In the genomic region with DNA sequence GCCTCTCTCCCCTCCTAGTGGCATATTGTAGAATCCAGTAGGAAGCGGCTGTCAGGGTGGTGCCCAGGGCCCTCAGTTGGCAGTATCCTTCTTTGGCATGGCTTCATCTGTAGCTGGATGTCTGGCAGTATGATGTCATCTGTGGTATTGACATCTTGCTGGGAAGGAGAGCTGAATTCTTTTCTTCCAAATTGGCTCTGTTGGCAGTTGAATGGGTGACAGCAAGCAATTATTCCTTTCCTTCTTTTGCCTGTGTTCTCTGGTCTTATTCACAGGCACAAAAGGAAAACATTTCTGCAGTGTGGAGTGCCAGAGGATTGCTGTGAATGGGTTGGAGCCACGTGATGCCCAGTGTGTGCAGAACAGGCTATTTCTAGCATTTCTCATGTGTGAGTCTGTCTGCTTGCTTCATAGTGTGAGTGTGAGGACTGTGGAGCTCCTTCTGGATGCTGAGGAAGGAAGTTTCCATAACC, we compare ENCODE assay signal across 7 mouse cellular contexts.
A peak's percentile ranks its signal among the peaks of the same experiment; 100 is the strongest.
DNase-seq lines count a peak whose midpoint lies in the region; ATAC-seq lines count a peak whose summit lies in the region.

No protein-coding gene starts in this region.

- H3K36me3 ChIP-seq in forebrain, embryonic 10.5 days (replicated peaks): no peaks in the 10 kb centered on the region
- H3K36me3 ChIP-seq in hindbrain, embryonic 12.5 days: no peaks in the 10 kb centered on the region
- H3K36me3 ChIP-seq in limb, embryonic 11.5 days (ENCODE audit: control insufficient read depth, insufficient read depth, low read length): no peaks in the 10 kb centered on the region

- no peaks in the 10 kb centered on the region for H3K27me3 ChIP-seq in forebrain, embryonic 10.5 days (ENCODE audit: poor library complexity, severe bottlenecking)
- H3K27me3 ChIP-seq in hindbrain, embryonic 12.5 days: no peaks in the 10 kb centered on the region
- H3K27me3 ChIP-seq in limb, embryonic 11.5 days (ENCODE audit: control insufficient read depth, insufficient read depth, low read length): no peaks in the 10 kb centered on the region

- 68% methylated on average over 2 of the region's 2 CpGs for WGBS in forebrain, embryonic 10.5 days
- 57% methylated on average over 2 of the region's 2 CpGs for WGBS in hindbrain, embryonic 12.5 days
- 59% methylated on average over 2 of the region's 2 CpGs for WGBS in limb, embryonic 11.5 days

- no peak overlapping the region for H3K9ac ChIP-seq in hindbrain, embryonic 12.5 days
- H3K9ac ChIP-seq in limb, embryonic 11.5 days (ENCODE audit: low read length): no peak overlapping the region

- peak overlapping the region; percentile 77 for H3K27ac ChIP-seq in forebrain, embryonic 10.5 days
- H3K27ac ChIP-seq in hindbrain, embryonic 12.5 days: no peak overlapping the region
- H3K27ac ChIP-seq in limb, embryonic 11.5 days (replicated peaks; ENCODE audit: low read depth, low read length): no peak overlapping the region

- peak; percentile 46 for DNase-seq in cerebellum, adult 11 months
- peak; percentile 24 for DNase-seq in forebrain, embryonic 10.5 days (ENCODE audit: extremely low spot score, low spot score)
- peak; percentile 24 for DNase-seq in limb, embryonic 11.5 days (ENCODE audit: low spot score)
- peak; percentile 80 to 90 for DNase-seq in right cerebral cortex, postnatal 10 days (ENCODE audit: low spot score in 2 of 2)
- no peak for DNase-seq in kidney, adult 8-10 months
- DNase-seq in thymus, postnatal 36 days: no peak

- H3K4me3 ChIP-seq in forebrain, embryonic 10.5 days: no peak overlapping the region
- no peak overlapping the region for H3K4me3 ChIP-seq in hindbrain, embryonic 12.5 days
- H3K4me3 ChIP-seq in limb, embryonic 11.5 days (ENCODE audit: low read depth, low read length): no peak overlapping the region

- no peaks in the 10 kb centered on the region for H3K9me3 ChIP-seq in forebrain, embryonic 10.5 days
- no peaks in the 10 kb centered on the region for H3K9me3 ChIP-seq in hindbrain, embryonic 12.5 days (replicated peaks)
- no peaks in the 10 kb centered on the region for H3K9me3 ChIP-seq in limb, embryonic 11.5 days (ENCODE audit: control insufficient read depth, low read length)

- no peak overlapping the region for H3K4me2 ChIP-seq in hindbrain, embryonic 12.5 days (replicated peaks)
- H3K4me2 ChIP-seq in limb, embryonic 11.5 days (ENCODE audit: low read depth, severe bottlenecking): no peak overlapping the region

- H3K4me1 ChIP-seq in forebrain, embryonic 10.5 days: peaks cover 23% of the 10 kb centered on the region
- H3K4me1 ChIP-seq in hindbrain, embryonic 12.5 days: peaks cover 17% of the 10 kb centered on the region
- H3K4me1 ChIP-seq in limb, embryonic 11.5 days (ENCODE audit: control insufficient read depth, insufficient read depth, low read length): peaks cover 13% of the 10 kb centered on the region

- peak; percentile 74 for ATAC-seq in hindbrain, embryonic 12.5 days (ENCODE audit: low FRiP score)
- peak; percentile 54; the same call in 1 of the 2 replicates for ATAC-seq in limb, embryonic 11.5 days (ENCODE audit: insufficient number of reproducible peaks, low FRiP score, low TSS enrichment, low read depth)

Comparison
In these comparisons a context has a peak if more than half of its experiments do, and no peak if none do; other contexts are left out.
1. DNase-seq: peak in cerebellum, adult 11 months (single experiment), forebrain, embryonic 10.5 days (single experiment), limb, embryonic 11.5 days (single experiment) and right cerebral cortex, postnatal 10 days (2 of 2); none in kidney, adult 8-10 months (0 of 2) and thymus, postnatal 36 days (0 of 2).